Mouse (Mus musculus) Patski (cell line): ENCODE results near the gene Sult2b1. TPM values are rescaled to one million over a fixed set of nuclear protein-coding genes. Genes with fewer than 3 reads are reported as not detected.

Experiments used
- ATAC-seq: fragments of 100-300 bp; one replicate; pipeline ENCODE4 v1.8.0; 2021
- CTCF ChIA-PET: fragments of 350-600 bp; sonication (Branson Sonifier 250); formaldehyde crosslinking; loops from one replicate; lab custom pipeline; 2022; ENCODE audit warnings: inconsistent platforms; lab: Charles Lee
- POLR2A ChIA-PET: fragments of 350-600 bp; sonication (Branson Sonifier 250); formaldehyde crosslinking; loops from one replicate; lab custom pipeline; 2022; ENCODE audit warnings: antibody characterized with exemption, inconsistent platforms; lab: Charles Lee
- DNase-seq: peaks from one replicate; pipeline ENCODE4 v3.0.0-alpha.2; 2011; ENCODE audit warnings: low read depth, low spot score
- H3K27me3 ChIP-seq: fragments of 371-371 bp; one replicate; pipeline ENCODE4 v1.5.1; 2021
- CTCF ChIP-seq: fragments of 100-300 bp; IDR thresholded peaks from one replicate; pipeline ENCODE4 v1.5.1; 2021
- in situ Hi-C: fragments of 300-500 bp; cut with MboI; formaldehyde crosslinking; loops from 3 replicates; pipeline ENCODE4 v1.11.1; 2018; ENCODE audit warnings: low pct_unique_long_range_greater_than_20kb, mixed read lengths
- polyA plus RNA-seq: library from polyadenylated mRNA; unstranded; gene quantifications from one replicate; pipeline ENCODE4 v1.2.3, GENCODE M21; 2021

Sult2b1 gene
- polyA plus RNA-seq, 1 experiment from 2014 or later, result 1.4 TPM

DNA sequence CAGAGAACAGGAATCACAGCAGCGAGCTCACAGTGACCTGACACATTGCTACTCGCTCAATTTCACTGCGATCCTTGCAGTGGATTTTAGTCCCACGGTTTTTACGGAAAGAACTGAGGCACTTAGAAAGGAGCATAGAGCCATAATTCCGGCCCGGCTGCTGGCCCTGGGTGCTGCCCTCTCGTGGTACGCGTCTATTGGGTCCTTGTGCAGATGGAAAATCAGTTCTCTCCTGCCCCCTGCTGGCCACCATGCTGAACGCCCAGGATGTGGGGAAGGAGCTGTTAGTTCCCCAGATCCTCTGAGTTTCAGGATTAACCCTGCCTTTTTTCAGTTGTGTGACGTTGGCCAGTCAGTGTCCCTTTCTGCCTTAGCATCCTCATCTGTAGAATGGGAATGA, 16.9 kb upstream of the Sult2b1 start:
- in situ Hi-C loops, result loop anchor here (5.0 kb wide), 1 partner anchor 64 kb away; no protein-coding TSS in a partner anchor
- TF ChIP-seq CTCF, result no peak
- no peaks in the 10 kb centered on the region for H3K27me3 ChIP-seq
- ATAC-seq, result peak; percentile 36
- ChIA-PET POLR2A (interaction anchor here (0.7 to 1.5 kb wide), 3 partner anchors 20 to 71 kb away, joined by 3 to 5 read pairs (median 4); partner anchors contain the start of gene Kdelr1), CTCF (interaction anchor here (0.6 to 4.4 kb wide), 26 partner anchors 9 to 213 kb away, joined by 3 to 39 read pairs (median 4); partner anchors contain the start of genes Cyth2, Sphk2 and Sult2b1)
- DNase-seq, result peak; percentile 51

DNA sequence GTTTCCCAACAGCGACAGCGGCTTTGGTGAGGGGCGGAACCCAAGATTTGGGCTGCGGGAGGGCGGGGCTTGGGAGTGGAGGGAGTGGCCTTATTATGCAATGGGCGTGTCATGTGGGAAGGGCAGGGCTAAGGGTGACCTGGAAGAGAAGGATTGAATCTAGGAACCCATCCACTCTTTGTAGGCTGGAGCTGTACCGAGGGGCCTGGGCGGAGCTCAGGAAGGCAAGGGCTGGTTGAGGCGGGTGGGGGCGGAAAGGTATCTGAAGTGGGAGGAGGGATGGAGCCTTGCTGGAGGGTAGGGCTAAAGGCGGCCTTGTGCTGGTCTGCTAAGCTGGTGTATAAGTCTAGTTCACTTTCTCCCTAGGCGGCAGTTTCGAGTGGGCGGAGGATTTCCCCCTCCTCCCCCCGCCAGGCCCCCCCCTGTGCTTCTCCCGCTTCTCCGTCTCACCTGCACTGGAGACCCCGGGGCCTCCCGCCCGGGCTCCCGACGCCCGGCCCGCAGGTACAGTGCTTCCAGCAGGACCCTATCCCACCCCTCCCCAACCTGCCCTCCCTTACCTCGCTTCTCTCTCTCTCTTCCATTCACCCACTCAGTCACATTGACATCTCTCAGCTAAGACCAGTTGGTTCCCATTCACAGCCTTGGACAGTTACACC, 16.2 kb upstream of the Sult2b1 start:
- ChIA-PET POLR2A (interaction anchor here (0.7 to 1.5 kb wide), 5 partner anchors 11 to 72 kb away, joined by 3 to 5 read pairs (median 4); partner anchors contain the start of gene Kdelr1), CTCF (interaction anchor here (1.0 to 4.4 kb wide), 19 partner anchors 8 to 212 kb away, joined by 3 to 39 read pairs (median 4); partner anchors contain the start of gene Sphk2)
- H3K27me3 ChIP-seq, result no peaks in the 10 kb centered on the region
- DNase-seq (no peak), ATAC-seq (no peak)
- TF ChIP-seq CTCF, result no peak
- in situ Hi-C loops, result loop anchor here (5.0 kb wide), 1 partner anchor 63 kb away; no protein-coding TSS in a partner anchor

DNA sequence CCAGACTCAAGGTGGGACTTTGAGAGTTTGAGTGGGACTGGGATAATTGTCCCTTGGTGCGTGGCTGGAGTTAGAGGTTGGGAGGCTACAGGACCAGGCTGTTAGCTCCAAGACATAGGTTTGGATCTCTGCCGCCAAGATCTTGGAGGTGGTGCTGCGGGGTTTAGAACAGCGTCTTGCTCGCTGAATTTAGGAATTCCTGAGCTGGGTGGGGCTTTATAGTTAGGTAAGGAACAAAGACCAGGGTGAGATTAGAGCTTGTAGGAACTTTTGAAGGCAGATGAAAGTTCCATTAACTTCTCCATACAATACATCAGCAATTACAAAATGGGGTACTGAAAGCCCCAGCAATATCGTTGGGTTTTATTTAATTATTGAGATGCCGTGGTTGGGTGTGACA, 15.5 kb upstream of the Sult2b1 start:
- no peak for TF ChIP-seq CTCF
- in situ Hi-C loops, result loop anchor here (5.0 kb wide), 1 partner anchor 63 kb away; no protein-coding TSS in a partner anchor
- ChIA-PET CTCF (interaction anchor here (1.9 to 4.4 kb wide), 3 partner anchors 58 to 82 kb away, joined by 8 to 39 read pairs (median 28); partner anchors contain the start of gene Sphk2), POLR2A (interaction anchor here (1.2 to 1.5 kb wide), 3 partner anchors 12 to 73 kb away, joined by 3 to 5 read pairs (median 4); partner anchors contain the start of gene Kdelr1)
- ATAC-seq, result no peak
- DNase-seq, result no peak
- H3K27me3 ChIP-seq, result no peaks in the 10 kb centered on the region

DNA sequence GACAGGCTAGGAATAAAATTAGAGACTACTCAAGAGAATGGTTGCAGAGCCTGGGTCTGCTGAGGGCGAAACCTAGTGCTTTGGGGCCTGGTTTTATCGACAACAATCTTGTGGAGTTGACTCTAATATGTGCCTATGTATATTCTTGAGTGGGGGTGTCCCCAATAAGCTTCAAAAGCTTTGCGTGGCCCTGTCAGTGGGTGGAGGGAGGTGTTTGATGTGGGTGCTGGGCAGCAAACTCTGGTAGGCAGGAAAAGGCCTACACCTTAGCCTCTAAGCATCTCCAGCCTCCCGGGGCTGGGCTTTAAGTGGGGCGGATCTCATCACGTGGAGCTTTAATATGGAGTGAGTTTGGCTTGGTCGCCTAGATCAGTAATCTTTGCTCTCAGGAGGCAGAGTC, 14.5 kb upstream of the Sult2b1 start:
- no peak for ATAC-seq
- in situ Hi-C loops, result no loop called here
- DNase-seq, result no peak
- ChIA-PET CTCF (interaction anchor here (4.4 kb wide), 1 partner anchor 57 kb away, joined by 39 read pairs; no protein-coding TSS in a partner anchor), POLR2A (interaction anchor here (1.4 kb wide), 1 partner anchor 13 kb away, joined by 3 read pairs; no protein-coding TSS in a partner anchor)
- H3K27me3 ChIP-seq, result no peaks in the 10 kb centered on the region
- TF ChIP-seq CTCF, result no peak

DNA sequence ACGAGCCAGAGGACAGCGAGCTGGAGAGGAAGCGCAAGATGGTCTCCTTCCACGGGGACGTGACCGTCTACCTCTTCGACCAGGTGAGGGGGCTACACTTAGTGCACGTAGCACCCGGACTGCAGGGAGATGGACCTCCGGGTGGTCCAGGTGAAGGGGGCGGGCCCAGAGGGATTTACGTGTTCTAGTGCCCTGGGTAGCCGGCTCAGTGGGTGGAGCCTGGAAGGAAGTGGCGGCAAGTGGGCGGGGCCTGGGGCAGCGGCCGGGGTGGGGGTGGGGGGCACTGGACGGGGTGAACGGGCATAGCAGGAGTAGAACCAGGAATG, 14.0 kb upstream of the Sult2b1 start:
- CTCF ChIA-PET, result interaction anchor here (4.4 kb wide), 1 partner anchor 56 kb away, joined by 39 read pairs; no protein-coding TSS in a partner anchor
- ATAC-seq (no peak), DNase-seq (no peak)
- TF ChIP-seq CTCF, result no peak
- no peaks in the 10 kb centered on the region for H3K27me3 ChIP-seq
- POLR2A ChIA-PET, result no interaction called here
- in situ Hi-C loops, result no loop called here

DNA sequence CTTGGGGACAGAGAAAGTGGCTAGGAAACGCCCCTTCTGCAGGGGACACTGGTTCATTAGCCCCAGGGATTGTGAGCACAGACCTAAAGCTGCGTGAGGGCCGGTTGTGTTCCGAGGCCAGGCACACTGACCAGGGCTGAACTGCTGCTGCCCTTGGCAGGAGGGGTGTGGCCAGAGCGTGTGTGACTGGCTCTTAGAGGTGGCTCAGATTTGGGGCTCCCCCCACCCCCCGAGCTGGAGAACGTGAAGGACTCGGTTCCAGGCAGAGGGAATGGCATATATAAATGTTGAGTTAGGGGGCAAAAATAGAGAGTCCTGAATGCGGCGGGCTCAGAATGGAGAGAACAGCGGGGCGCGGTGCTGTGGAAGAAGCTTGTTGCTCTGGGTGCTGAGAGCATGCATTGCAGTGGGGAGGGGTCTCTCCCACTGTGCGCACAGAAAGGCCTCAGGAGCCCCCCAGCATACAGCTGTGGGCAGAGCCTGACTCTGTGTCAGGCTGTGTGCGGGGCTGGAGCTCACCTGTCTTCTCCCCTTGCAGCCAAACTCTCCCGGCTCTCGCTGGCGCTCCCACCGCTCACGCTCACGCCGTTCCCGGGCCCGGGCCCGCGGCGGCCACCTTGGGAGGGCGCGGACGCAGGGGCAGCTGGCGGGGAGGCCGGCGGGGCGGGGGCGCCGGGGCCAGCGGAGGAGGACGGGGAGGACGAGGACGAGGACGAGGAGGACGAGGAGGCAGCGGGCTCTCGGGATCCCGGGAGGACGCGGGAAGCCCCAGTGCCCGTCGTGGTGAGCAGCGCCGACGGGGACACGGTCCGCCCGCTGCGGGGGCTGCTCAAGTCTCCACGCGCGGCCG, 13.4 kb upstream of the Sult2b1 start:
- ATAC-seq (no peak), DNase-seq (no peak)
- no peaks in the 10 kb centered on the region for H3K27me3 ChIP-seq
- TF ChIP-seq CTCF, result no peak
- CTCF ChIA-PET, result no interaction called here
- POLR2A ChIA-PET, result interaction anchor here (0.6 to 1.0 kb wide), 2 partner anchors 16 to 55 kb away, joined by 4 to 5 read pairs; no protein-coding TSS in a partner anchor
- in situ Hi-C loops, result no loop called here

DNA sequence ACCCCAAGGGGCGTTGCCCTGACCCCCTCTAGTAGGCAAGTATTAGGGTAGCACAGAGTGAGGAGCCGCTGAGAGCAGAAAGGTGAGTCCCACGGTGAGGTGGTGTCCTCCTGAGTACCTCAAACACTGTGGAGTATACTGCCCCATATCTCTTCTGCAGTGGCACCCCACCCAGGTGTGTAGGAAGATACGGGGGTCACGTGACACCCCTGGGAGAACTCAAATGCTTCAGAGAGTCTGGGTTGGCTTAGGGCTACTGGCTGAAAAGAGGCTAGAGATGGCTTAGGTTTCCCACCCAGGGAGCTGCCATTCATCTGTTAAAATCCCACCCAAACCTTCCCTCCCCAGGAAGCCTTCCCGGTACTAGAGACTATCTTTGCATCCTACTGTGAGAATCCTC, 12.5 kb upstream of the Sult2b1 start:
- CTCF ChIA-PET, result no interaction called here
- POLR2A ChIA-PET, result no interaction called here
- ATAC-seq (no peak), DNase-seq (no peak)
- no peak for TF ChIP-seq CTCF
- in situ Hi-C loops, result no loop called here
- no peaks in the 10 kb centered on the region for H3K27me3 ChIP-seq

DNA sequence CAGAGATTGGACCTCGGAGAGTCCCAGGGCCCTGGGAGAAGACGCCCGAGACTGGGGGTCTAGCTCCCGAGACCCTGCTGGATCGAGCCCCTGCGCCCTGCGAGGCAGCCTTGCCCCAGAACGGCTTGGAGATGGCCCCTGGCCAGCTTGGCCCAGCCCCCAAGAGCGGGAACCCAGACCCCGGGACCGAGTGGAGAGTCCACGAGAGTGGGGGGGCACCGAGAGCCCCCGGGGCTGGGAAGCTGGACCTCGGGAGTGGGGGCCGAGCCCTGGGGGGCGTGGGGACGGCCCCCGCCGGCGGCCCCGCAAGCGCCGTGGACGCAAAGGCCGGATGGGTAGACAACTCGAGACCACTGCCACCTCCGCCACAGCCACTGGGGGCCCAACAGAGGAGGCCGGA, 10.5 kb upstream of the Sult2b1 start:
- TF ChIP-seq CTCF, result no peak
- DNase-seq (no peak), ATAC-seq (no peak)
- POLR2A ChIA-PET, result no interaction called here
- in situ Hi-C loops, result no loop called here
- H3K27me3 ChIP-seq, result no peaks in the 10 kb centered on the region
- CTCF ChIA-PET, result no interaction called here

DNA sequence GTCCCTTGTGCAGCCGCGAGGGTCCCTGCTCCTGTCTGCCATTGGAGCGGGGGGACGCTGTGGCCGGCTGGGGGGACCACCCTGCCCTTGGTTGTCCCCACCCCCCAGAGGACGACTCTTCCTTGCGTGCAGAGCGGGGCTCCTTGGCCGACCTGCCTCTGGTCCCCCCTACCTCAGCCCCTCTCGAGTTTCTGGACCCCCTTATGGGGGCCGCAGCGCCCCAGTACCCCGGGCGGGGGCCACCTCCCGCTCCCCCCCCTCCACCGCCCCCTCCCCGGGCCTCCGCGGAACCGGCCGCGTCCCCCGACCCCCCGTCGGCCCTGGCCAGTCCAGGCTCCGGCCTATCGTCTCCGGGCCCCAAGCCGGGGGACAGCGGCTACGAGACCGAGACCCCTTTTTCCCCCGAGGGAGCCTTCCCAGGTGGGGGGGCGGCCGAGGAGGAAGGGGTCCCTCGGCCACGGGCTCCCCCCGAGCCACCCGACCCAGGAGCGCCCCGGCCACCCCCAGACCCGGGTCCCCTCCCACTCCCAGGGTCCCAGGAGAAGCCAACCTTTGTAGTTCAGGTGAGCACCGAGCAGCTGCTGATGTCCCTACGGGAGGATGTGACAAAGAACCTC, 9.6 kb upstream of the Sult2b1 start:
- H3K27me3 ChIP-seq, result no peaks in the 10 kb centered on the region
- CTCF ChIA-PET, result no interaction called here
- no peak for DNase-seq
- ATAC-seq, result no peak
- TF ChIP-seq CTCF, result no peak
- in situ Hi-C loops, result no loop called here
- POLR2A ChIA-PET, result no interaction called here

DNA sequence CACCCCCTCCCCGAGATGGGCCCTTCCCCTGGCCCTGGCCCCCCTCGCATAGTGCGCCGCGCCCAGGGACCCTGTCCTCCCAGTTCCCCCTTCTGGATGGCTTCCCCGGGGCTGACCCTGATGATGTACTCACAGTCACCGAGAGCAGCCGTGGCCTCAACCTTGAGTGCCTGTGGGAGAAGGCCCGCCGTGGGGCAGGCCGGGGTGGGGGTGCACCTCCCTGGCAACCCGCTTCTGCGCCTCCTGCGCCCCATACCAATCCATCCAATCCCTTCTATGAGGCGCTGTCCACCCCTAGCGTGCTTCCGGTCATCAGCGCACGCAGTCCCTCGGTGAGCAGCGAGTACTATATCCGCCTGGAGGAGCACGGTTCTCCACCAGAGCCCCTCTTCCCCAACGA, 8.8 kb upstream of the Sult2b1 start:
- POLR2A ChIA-PET, result no interaction called here
- DNase-seq (no peak), ATAC-seq (no peak)
- in situ Hi-C loops, result no loop called here
- CTCF ChIA-PET, result interaction anchor here (1.1 kb wide), 1 partner anchor 8 kb away, joined by 4 read pairs; no protein-coding TSS in a partner anchor
- no peak for TF ChIP-seq CTCF
- no peaks in the 10 kb centered on the region for H3K27me3 ChIP-seq
